In genomic region chr12:53330141-53330540, GRCm38 (mm10) we compare ENCODE assay signal across 25 mouse cellular contexts.
"Had no signal": no experiment of that assay in that cellular context is flagged by ENCODE, and none has a peak within 500 bp of the region (broad histone marks: within the 10 kb centered on the region; RNA-seq: fewer than 3 reads in every experiment).

No protein-coding gene starts in this region.

- H3K27ac ChIP-seq: heart, adult 2 months; heart, embryonic 13.5 days; heart, embryonic 15.5 days; hindbrain, embryonic 14.5 days; hindbrain, postnatal 0 days; kidney, embryonic 15.5 days; kidney, postnatal 0 days; limb, embryonic 13.5 days; limb, embryonic 15.5 days had no signal

- H3K4me3 ChIP-seq: heart, adult 2 months; heart, embryonic 13.5 days; heart, embryonic 15.5 days; kidney, embryonic 15.5 days; limb, embryonic 13.5 days; limb, embryonic 15.5 days had no signal

- H3K9me3 ChIP-seq: heart, embryonic 13.5 days; heart, embryonic 15.5 days; kidney, embryonic 15.5 days; limb, embryonic 13.5 days; limb, embryonic 15.5 days had no signal

- H3K36me3 ChIP-seq: heart, embryonic 13.5 days; heart, embryonic 15.5 days; kidney, embryonic 15.5 days; limb, embryonic 13.5 days; limb, embryonic 15.5 days had no signal

- ATAC-seq: forebrain, postnatal 0 days; hindbrain, postnatal 0 days; intestine, embryonic 16.5 days had no signal

- H3K4me2 ChIP-seq: heart, embryonic 11.5 days; heart, embryonic 13.5 days; heart, embryonic 15.5 days; hindbrain, embryonic 14.5 days; kidney, embryonic 15.5 days; limb, embryonic 13.5 days; limb, embryonic 15.5 days had no signal

- H3K9ac ChIP-seq: forebrain, postnatal 0 days; heart, embryonic 13.5 days; heart, embryonic 15.5 days; hindbrain, embryonic 14.5 days; kidney, embryonic 15.5 days; limb, embryonic 13.5 days; limb, embryonic 15.5 days had no signal

- H3K27me3 ChIP-seq: heart, embryonic 13.5 days; kidney, embryonic 15.5 days; limb, embryonic 13.5 days; limb, embryonic 15.5 days had no signal

- DNase-seq: forebrain, postnatal 0 days; gastrocnemius, postnatal 14 days; gastrocnemius, postnatal 36 days; heart, adult 11 months; heart, adult 2 months; heart, postnatal 14 days; heart, postnatal 36 days; kidney, adult 11 months; kidney, adult 2 months; kidney, adult 9 months; kidney, postnatal 14 days; kidney, postnatal 36 days; layer of hippocampus, adult 9-11 months; layer of hippocampus, postnatal 36 days; left cerebral cortex, postnatal 4 days had no signal
